14 mouse cellular contexts compared by ENCODE assay signal in the genomic region with DNA sequence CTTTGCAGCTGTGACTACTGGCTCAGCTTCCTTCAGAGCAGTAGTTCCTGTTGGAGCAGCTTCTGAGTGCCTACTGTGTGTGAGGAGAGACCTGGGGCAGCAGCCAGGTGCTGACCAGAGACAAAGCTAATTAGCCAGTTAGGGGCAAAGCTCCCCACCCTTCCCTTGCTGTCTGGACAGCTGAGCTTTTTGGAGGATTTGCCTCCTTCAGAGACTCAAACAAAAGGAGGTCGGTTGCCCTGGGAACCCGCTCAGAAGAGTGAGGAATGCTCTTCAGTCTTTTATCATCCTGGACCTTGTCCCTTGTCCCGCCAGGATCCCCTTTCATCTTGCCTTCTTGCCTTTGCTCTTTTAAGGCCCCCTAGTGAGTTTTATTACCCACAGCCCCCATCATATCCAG. TPM values are rescaled to one million over a fixed set of nuclear protein-coding genes. Genes with fewer than 3 reads are reported as not detected.
A peak's percentile ranks its signal among the peaks of the same experiment; 100 is the strongest.
DNase-seq lines count a peak whose midpoint lies in the region; ATAC-seq and TF ChIP-seq lines count a peak whose summit lies in the region.
"Had no signal": no experiment of that assay in that cellular context is flagged by ENCODE, and none has a peak within 500 bp of the region (broad histone marks: within the 10 kb centered on the region; RNA-seq: fewer than 3 reads in every experiment).

No protein-coding gene starts in this region.

- peak; percentile 84 for ATAC-seq in hindbrain, embryonic 11.5 days (ENCODE audit: low FRiP score)
- ATAC-seq in midbrain, embryonic 15.5 days (replicated peaks) = peak; percentile 30; the same call in 1 of the 2 replicates
- no peak for ATAC-seq in frontal cortex, adult (ENCODE audit: low TSS enrichment)

- H3K36me3 ChIP-seq in E14TG2a.4 (ENCODE audit: insufficient read depth, low read length) = no peaks in the 10 kb centered on the region
- H3K36me3 ChIP-seq in hindbrain, embryonic 11.5 days (ENCODE audit: control insufficient read depth, insufficient read depth, low read length) = no peaks in the 10 kb centered on the region
- no peaks in the 10 kb centered on the region for H3K36me3 ChIP-seq in midbrain, embryonic 15.5 days (replicated peaks)
- H3K36me3 ChIP-seq: liver, embryonic 13.5 days had no signal

- 6% methylated on average over 3 of the region's 3 CpGs for WGBS in hindbrain, embryonic 11.5 days
- WGBS in midbrain, embryonic 15.5 days = 3% methylated on average over 3 of the region's 3 CpGs

- H3K27ac ChIP-seq in hindbrain, embryonic 11.5 days (ENCODE audit: low read depth, low read length) = no peak overlapping the region; the same call in 1 of the 2 replicates
- H3K27ac ChIP-seq in midbrain, embryonic 15.5 days = no peak overlapping the region
- H3K27ac ChIP-seq: liver, embryonic 13.5 days had no signal

- no peak for TF ChIP-seq CTCF in E14TG2a.4 (conservative IDR thresholded peaks at IDR 0.05; ENCODE audit: low read length)

- peaks cover 9% of the 10 kb centered on the region for H3K9me3 ChIP-seq in E14TG2a.4 (ENCODE audit: low read length)
- H3K9me3 ChIP-seq in hindbrain, embryonic 11.5 days (ENCODE audit: control insufficient read depth, low read length) = no peaks in the 10 kb centered on the region
- H3K9me3 ChIP-seq in midbrain, embryonic 15.5 days = no peaks in the 10 kb centered on the region
- H3K9me3 ChIP-seq: liver, embryonic 13.5 days had no signal

- H3K4me1 ChIP-seq in E14TG2a.4 (replicated peaks; ENCODE audit: low read depth, low read length) = peaks cover 61% of the 10 kb centered on the region
- peaks cover 7% of the 10 kb centered on the region for H3K4me1 ChIP-seq in hindbrain, embryonic 11.5 days (replicated peaks; ENCODE audit: control insufficient read depth, insufficient read depth, low read length)
- peaks cover 5% of the 10 kb centered on the region; the same call in 1 of the 2 replicates for H3K4me1 ChIP-seq in midbrain, embryonic 15.5 days
- H3K4me1 ChIP-seq: liver, embryonic 13.5 days had no signal

- H3K4me3 ChIP-seq in E14TG2a.4 (replicated peaks; ENCODE audit: low read length) = peak overlapping the region; percentile 21
- H3K4me3 ChIP-seq in hindbrain, embryonic 11.5 days (ENCODE audit: low read depth, low read length) = no peak overlapping the region
- H3K4me3 ChIP-seq in midbrain, embryonic 15.5 days = no peak overlapping the region
- H3K4me3 ChIP-seq: liver, embryonic 13.5 days had no signal

- peak; percentile 68 for DNase-seq in embryo, embryonic 9.5 days (ENCODE audit: extremely low spot score)
- DNase-seq in hindbrain, embryonic 11.5 days (ENCODE audit: low spot score) = peak; percentile 79
- no peak for DNase-seq in spleen, adult 18-20 months
- no peak for DNase-seq in c-Kit-positive CD71-positive TER-119-positive erythroid progenitor cells, embryonic 14.5 days (ENCODE audit: low spot score)
- DNase-seq in adrenal gland, adult 2 months = no peak
- DNase-seq: cerebellum, postnatal 36 days; heart, postnatal 14 days; kidney, adult 9 months; layer of hippocampus, adult 9-11 months; liver, embryonic 13.5 days had no signal

- no peak overlapping the region for H3K4me2 ChIP-seq in hindbrain, embryonic 11.5 days (replicated peaks; ENCODE audit: low read depth, low read length)
- H3K4me2 ChIP-seq in midbrain, embryonic 15.5 days = no peak overlapping the region
- H3K4me2 ChIP-seq: liver, embryonic 13.5 days had no signal

- no peaks in the 10 kb centered on the region for H3K27me3 ChIP-seq in E14TG2a.4 (ENCODE audit: insufficient read depth, low read length)
- no peaks in the 10 kb centered on the region for H3K27me3 ChIP-seq in hindbrain, embryonic 11.5 days (ENCODE audit: control insufficient read depth, insufficient read depth, low read length)
- no peaks in the 10 kb centered on the region for H3K27me3 ChIP-seq in midbrain, embryonic 15.5 days (replicated peaks)
- H3K27me3 ChIP-seq: liver, embryonic 13.5 days had no signal

- H3K9ac ChIP-seq in hindbrain, embryonic 11.5 days (ENCODE audit: low read depth, low read length) = no peak overlapping the region
- no peak overlapping the region for H3K9ac ChIP-seq in midbrain, embryonic 15.5 days
- H3K9ac ChIP-seq: liver, embryonic 13.5 days had no signal

RNA-seq across cellular contexts. Expression of a gene that starts 46.8 kb away (rescaled TPM):
- 295 and 351 TPM in 2 replicates for polyA plus RNA-seq in hindbrain, embryonic 11.5 days (2014; fragmentation: Nextera tagmentation; extraction: Ambion mirVana)
- polyA plus RNA-seq in midbrain, embryonic 15.5 days (2015; fragmentation: Nextera tagmentation; extraction: Ambion mirVana) = 154 and 180 TPM in 2 replicates
- total RNA-seq in adrenal gland, adult 2 months (2021) = 10 to 100 TPM; 29.7 to 63.5 TPM
- 2.0 and 2.8 TPM in 2 replicates for polyA plus RNA-seq in adrenal gland, adult 2 months (2012; rRNA removed)

RNA-seq across cellular contexts. Expression of a gene that starts 50.9 kb away (rescaled TPM):
- 1.1 and 1.6 TPM in 2 replicates for polyA plus RNA-seq in hindbrain, embryonic 11.5 days (2014; fragmentation: Nextera tagmentation; extraction: Ambion mirVana)
- polyA plus RNA-seq in midbrain, embryonic 15.5 days (2015; fragmentation: Nextera tagmentation; extraction: Ambion mirVana) = 2.8 and 4.3 TPM in 2 replicates
- 1 to 10 TPM; 4.4 to 6.2 TPM for total RNA-seq in adrenal gland, adult 2 months (2021)
- polyA plus RNA-seq in adrenal gland, adult 2 months (2012; rRNA removed) = 2.6 and 3.3 TPM in 2 replicates
- total RNA-seq: megakaryocyte progenitor cell, adult 5-6 weeks had no signal

Comparison
In these comparisons a context has a peak if more than half of its experiments do, and no peak if none do; other contexts are left out.
1. DNase-seq: peak in embryo, embryonic 9.5 days (single experiment) and hindbrain, embryonic 11.5 days (single experiment); none in spleen, adult 18-20 months (0 of 2), c-Kit-positive CD71-positive TER-119-positive erythroid progenitor cells, embryonic 14.5 days (single experiment) and adrenal gland, adult 2 months (single experiment).
2. RNA of a gene that starts 46.8 kb away (polyA plus RNA-seq): 295 to 351 TPM in hindbrain, embryonic 11.5 days and 154 to 180 TPM in midbrain, embryonic 15.5 days; 2.0 to 2.8 TPM in adrenal gland, adult 2 months; every median in the first group is over 10 times any median in the second.